Mouse (Mus musculus): ENCODE data around the gene Scgb1b19. TPM values are rescaled to one million over a fixed set of nuclear protein-coding genes. Genes with fewer than 3 reads are reported as not detected.
"Not testable (repeated sequence)": the region's sequence is repeated elsewhere in the genome, so short reads cannot be mapped to it uniquely, and the experiment has no call there.

Scgb1b19 gene
- not detected in 2 replicates for polyA plus RNA-seq (2012; ENCODE audit: insufficient read depth, low replicate concordance)

DNA sequence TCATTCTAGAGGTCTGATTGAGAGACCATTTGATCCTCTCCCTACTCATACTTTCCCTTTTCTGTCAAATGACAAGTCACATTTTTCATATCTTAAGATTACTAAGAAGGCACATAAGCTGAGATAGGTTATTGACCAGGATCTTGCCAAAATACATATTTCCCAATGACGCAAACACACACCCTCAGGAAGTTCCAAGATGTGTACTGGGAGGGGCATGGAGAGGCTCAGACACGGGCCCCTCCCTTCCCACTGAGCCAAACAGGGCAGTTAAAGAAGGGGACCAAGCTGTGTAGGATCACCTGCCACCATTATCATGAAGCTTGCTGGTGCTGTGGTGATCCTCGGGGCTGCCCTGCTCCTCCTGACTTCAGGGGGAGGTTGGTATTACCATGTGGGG lies at the start of gene Scgb1b19:
Scgb1b19 (plus strand) TSS at position 301 of the 400 bp plus-strand sequence.
- H3K27me3 ChIP-seq (replicated peaks); H3K4me3 ChIP-seq (replicated peaks); H3K9me3 ChIP-seq; H3K36me3 ChIP-seq (replicated peaks; ENCODE audit: low read length); H3K4me1 ChIP-seq: not testable (repeated sequence)

GRCm38 (mm10) chr7:33280238-33280637 lies 6.9 kb upstream of the Scgb1b19 start, which contains the start of gene Scgb2b19:
Scgb2b19 (minus strand) TSS chr7:33280338.
- H3K4me1 ChIP-seq; H3K27me3 ChIP-seq (replicated peaks); H3K36me3 ChIP-seq (replicated peaks; ENCODE audit: low read length); H3K9me3 ChIP-seq; H3K4me3 ChIP-seq (replicated peaks): not testable (repeated sequence)

Other genes starting within 250 kb of the Scgb1b19 start
- gene Scgb2b17, start 230.7 kb upstream of the Scgb1b19 start, polyA plus RNA-seq (2012; ENCODE audit: insufficient read depth, low replicate concordance) = not detected in 2 replicates
- not detected in 2 replicates for gene Scgb1b17, start 223.8 kb upstream of the Scgb1b19 start, polyA plus RNA-seq (2012; ENCODE audit: insufficient read depth, low replicate concordance)
- not detected in 2 replicates for gene Scgb2b18, start 113.4 kb upstream of the Scgb1b19 start, polyA plus RNA-seq (2012; ENCODE audit: insufficient read depth, low replicate concordance)
- not detected in 2 replicates for gene Scgb1b18, start 101.7 kb upstream of the Scgb1b19 start, polyA plus RNA-seq (2012; ENCODE audit: insufficient read depth, low replicate concordance)
- not detected in 2 replicates for gene Scgb2b19, start 7.0 kb upstream of the Scgb1b19 start, polyA plus RNA-seq (2012; ENCODE audit: insufficient read depth, low replicate concordance)
- gene Scgb2b20, start 79.0 kb downstream of the Scgb1b19 start, polyA plus RNA-seq (2012; ENCODE audit: insufficient read depth, low replicate concordance) = not detected in 2 replicates
- not detected in 2 replicates for gene Scgb1b20, start 85.9 kb downstream of the Scgb1b19 start, polyA plus RNA-seq (2012; ENCODE audit: insufficient read depth, low replicate concordance)
- gene Scgb2b21, start 233.2 kb downstream of the Scgb1b19 start, polyA plus RNA-seq (2012; ENCODE audit: insufficient read depth, low replicate concordance) = not detected in 2 replicates

Data from megakaryocyte, embryonic 14.5 days (primary cell).